Mouse (Mus musculus) brain, embryonic 14.5 days (tissue): ENCODE measurements around the gene Stra6. TPM values are rescaled to one million over a fixed set of nuclear protein-coding genes. Genes with fewer than 3 reads are reported as not detected.

Experiments
- DNase-seq: peaks from one replicate; pipeline ENCODE4 v3.0.0-alpha.2; 2011; ENCODE audit warnings: low read depth
- CTCF ChIP-seq: fragments of 200-500 bp; IDR thresholded peaks from 2 replicates; pipeline ENCODE4 v1.5.1; 2012; ENCODE audit warnings: inconsistent platforms, mild to moderate bottlenecking, moderate library complexity, borderline replicate concordance; ENCODE audit not compliant: insufficient read depth, insufficient read length; ENCODE audit errors: extremely low read depth
- POLR2A ChIP-seq: fragments of 200-500 bp; IDR thresholded peaks from 2 replicates; pipeline ENCODE4 v1.6.1; 2012; ENCODE audit warnings: mild to moderate bottlenecking, inconsistent platforms, borderline replicate concordance; ENCODE audit not compliant: poor library complexity, insufficient read depth, insufficient read length, severe bottlenecking; ENCODE audit errors: extremely low read depth
- polyA plus RNA-seq: library from polyadenylated mRNA; depleted of rRNA; stranded (reverse); fragments of >200 nt; gene quantifications from 2 replicates; pipeline ENCODE4 v1.2.3, GENCODE M21; 2012

The Stra6 gene
- polyA plus RNA-seq, 1 experiment: 18.6 TPM

DNA sequence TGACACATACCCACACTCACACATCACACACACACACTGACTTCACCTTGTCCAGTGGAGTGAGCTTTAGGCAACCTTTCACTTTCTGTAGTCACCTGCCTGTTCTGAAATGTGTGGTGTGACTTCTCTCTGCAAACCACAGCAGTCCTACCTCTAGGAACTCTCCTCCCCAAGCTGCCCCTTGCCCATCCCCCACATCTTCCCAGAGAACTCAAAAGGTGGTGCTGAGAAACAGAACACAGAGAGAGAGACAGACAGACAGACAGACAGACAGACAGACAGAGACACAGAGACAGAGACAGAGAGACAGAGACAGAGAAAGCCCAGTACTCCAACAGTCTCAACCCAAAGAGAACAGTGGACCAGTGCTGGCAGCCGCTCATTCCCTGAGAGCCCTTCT lies 132.1 kb downstream of the Stra6 start:
- no peak for DNase-seq
- TF ChIP-seq CTCF (no peak), POLR2A (no peak)

DNA sequence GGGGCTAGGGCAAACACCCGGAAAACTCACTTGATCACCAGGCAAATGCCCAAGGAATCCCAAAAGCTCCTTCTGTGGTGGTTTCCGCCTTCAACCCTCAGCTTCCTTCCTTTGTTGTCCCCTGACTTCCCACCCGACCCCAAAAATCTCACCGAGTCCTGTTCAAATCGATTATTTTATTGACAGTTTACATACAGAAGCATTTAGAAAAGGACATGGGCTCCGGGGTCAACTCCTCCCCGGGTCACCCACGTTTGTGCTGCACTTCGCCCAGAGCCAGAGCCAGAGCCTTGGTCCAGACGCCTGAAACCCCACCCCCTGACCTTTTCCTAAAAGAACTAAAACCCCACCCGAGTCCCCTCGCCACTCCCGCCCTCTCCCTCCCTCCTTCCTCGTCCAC lies 132.6 kb downstream of the Stra6 start:
- TF ChIP-seq CTCF (no peak), POLR2A (no peak)
- no peak for DNase-seq

DNA sequence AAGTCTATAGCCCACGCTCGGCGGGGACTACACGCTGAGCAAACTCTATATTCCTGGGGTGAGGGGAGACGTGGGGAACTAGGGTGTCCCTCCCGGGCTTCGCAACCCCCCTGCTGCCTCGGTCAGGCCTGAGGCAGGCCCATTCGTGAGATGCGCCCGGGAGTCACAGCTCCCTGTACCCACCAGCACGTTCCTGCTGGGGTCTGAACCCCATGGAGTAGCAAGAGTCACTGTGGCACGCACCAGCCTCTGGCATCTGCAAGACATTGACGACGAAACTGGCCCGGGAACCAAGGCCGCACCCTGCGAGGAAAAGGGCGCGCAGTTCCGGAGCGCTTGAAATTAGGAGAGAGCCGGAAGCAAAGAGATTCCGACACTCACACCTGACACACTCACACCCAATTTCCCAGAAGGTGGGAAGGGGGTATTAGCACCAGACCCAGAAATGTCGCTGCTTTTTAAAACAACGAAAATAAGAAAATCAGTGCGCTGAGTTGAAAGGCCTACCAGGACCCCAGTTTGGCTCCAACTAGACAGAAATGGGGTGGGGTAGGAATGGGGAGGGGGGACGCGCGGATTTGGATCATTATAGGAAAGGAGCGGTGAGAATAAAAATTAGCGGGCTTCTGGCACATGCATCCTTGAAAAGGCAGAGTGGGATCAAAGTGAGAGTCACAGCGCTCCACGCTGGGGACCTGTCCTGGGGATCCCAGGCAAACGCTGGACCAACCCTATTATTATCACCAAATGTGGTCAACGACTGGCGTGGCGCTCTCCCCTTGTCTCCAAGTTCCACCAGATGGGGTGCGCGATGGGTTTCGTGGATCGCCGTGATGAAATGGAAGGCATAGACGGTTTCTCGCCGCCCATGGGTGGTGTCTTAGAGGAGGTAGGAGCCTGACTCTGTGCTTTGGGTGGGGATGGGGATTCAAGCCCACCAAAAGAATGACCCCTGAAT lies 133.3 kb downstream of the Stra6 start:
- no peak for DNase-seq

DNA sequence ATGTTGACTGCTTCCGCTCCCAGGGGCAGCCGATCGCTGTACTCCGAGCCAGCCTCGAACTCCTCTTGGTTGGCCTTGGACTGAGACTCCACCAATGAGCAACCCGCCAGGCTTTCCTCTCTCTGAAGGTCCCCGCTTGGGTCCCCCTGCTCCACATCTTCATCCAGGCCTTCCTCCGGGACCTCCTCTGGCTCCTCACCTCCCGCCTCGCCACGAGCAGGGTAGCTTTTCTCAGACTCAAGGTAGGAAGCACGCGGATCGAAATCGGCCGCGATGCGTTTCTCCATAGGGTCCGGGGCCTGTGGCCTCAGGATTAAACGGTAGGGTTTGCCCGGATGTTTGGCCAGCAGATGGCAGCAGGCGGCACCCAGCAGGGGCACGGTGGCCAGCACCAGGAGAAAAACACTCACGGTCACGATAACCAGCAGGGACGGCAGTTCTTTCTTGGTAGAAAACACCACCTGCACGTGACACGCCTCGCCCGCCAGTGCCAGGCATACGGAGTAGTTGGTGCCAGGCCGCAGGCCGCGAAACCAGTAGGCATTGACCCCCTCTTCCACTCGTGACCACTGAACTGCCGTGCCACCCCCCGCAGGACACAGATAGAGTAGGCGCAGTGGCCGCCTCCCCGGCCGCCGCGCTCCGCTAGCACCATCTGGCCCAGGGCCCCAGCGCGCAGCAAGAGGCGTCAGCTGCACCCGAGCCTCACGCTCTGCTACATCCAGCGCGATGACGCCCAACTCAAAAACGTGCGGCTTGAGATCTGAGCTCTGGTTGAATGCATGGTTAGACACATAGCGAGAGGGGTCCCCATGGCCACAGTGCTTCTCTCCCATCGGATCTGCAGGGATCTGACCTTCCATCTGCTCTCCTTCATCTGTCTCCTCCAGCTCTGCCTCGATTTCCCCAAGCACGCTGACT lies 134.5 kb downstream of the Stra6 start:
- DNase-seq: peak; percentile 76
- TF ChIP-seq CTCF (peak; percentile 61), POLR2A (no peak)

More for the DNA sequence above, 133.3 kb downstream of the Stra6 start:
- TF ChIP-seq CTCF (no peak), POLR2A (no peak)

DNA sequence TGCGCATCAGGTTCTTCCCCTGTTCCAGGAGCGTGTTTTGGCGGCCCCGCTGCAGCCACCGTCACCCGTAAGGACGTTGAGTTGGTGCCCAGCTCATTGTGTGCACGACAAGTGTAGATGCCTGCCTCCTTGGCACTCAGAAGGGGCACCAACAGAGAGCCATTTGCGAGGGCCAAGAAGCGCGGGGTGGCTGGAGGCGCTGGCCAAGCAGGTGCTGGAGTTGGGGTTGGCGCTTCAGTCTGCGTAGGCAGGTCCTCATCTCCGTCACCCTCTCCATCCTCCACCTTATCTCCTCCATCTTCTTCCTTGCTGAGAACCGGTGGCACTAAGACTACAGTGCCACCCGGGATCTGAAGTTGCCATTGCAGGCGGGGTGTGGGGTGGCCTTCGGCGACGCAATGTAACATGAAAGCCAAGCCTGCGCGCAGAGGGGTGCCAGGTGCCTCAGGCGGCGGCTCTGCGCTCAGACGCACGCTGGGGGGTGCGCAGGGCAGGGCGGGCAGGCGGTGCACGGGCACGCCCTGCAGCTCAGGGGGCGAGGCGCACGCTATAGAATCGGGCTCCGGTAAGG lies 135.3 kb downstream of the Stra6 start:
- TF ChIP-seq CTCF (no peak), POLR2A (no peak)
- peak; percentile 63 for DNase-seq

DNA sequence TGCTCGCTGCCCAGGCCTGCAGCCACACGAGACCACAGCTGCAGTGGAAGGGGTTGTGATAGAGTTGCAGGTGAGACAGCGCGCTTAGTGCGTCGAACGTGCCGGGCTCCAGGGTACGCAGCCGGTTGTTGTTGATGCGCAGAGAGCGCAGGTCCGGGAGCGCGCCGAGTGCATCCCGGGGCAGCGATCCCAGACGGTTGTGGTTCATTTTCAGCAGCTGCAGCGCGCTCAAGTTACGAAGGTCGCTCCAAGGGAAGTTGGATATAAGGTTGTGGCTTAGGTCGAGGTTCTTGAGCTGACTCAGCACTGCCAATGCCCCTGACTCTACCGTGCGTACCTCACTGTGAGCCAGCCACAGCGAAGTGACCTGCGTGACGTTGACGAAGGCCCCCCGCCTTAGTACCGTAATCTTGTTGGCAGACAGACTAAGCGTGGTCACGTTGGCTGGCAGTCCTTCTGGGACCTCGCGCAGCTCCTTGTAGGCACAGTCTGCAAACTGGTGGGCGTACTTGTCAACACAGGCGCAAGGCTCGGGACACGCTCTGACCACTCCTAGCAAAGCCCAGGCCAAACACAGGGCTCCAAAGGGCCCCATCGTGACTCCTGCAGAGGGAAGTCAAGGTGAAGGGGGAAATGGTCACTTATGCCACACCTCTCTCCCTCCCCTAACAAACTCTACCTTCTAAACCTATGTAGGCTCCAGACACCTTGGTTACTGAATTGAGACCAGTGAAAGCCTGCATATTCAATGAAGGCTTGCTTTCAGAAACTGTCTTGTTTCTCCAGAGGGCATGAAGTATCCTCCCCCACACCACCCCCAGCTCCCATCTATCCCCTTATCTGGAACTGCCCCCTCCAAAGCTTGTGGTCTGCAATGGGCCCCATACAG lies 136.0 kb downstream of the Stra6 start:
- DNase-seq: peak; percentile 67

DNA sequence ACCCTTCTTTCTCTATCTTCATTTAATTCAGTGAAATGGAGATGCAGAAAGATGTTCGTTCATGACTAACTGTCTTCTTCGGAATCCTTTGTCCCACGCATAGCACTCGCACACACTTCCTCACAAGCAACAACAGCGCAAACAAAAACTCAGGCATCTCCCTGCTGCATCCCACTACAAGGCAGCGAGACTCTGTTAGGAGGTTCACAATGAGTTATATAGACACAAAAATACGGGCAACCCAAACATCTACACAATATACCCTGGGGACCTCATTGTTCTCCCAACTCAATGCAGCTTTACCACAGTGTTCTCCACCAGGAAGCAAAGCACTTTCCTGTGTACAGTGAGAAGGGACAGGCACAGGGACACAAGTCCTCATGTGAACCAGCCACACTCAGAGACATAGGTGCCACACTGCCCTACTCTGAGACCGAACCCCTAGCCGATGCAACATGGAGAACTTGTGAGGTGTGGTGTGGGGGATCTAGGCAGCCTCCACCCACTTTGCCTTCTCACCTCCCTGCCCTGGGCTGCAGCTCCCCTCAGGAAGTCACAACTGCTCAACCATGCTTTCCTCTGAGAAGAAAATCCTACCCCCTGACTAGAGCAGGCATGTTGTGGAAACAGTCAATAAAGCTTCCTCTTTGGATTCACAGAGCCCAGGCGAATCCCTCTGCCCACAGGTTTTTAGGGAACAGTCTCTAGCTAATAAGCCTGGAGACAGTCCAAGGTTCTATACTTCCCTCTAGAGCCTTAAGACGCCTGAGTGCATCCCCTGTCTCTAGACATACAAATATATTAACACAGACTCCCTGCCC lies 136.9 kb downstream of the Stra6 start:
- TF ChIP-seq CTCF (no peak), POLR2A (no peak)
- no peak for DNase-seq

More for the DNA sequence above, 136.0 kb downstream of the Stra6 start:
- no peak for TF ChIP-seq POLR2A
- TF ChIP-seq CTCF: no peak

DNA sequence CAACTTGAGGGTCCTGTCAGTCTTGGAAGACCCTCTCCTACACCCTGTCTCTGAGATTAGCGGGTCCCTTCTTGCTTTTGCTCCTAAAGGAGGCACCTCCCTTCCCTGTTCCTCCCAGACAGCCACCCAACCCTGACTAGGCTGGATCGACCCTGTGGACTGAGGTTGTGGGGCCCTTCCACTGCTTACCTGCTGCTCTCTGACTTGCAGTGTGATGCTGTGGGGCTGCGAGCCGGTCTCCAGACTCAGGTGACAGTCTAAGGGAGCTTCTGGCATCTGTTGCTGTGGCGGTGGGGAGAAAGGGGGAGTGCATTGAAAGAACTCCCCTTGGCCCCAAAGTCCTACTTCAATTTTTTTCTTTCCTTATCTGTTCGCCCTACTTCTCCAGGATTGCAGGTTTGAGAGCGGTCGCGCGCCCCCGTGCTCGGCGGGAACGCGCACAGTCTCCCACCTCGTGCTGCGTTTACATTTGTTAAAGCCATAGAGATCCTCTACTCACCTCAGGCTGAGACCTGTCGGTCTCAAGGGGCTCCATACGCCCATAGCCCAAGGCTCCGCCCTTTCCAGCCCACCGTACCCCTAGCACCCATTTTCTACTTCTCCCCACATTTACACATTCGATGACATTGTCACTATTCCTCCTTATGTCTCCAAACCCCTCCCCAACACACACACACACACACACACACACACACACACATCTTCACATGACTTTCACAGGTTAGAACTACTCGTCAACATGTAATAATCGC lies 137.7 kb downstream of the Stra6 start:
- peak; percentile 77 for DNase-seq
- no peak for TF ChIP-seq CTCF
- no peak for TF ChIP-seq POLR2A

DNA sequence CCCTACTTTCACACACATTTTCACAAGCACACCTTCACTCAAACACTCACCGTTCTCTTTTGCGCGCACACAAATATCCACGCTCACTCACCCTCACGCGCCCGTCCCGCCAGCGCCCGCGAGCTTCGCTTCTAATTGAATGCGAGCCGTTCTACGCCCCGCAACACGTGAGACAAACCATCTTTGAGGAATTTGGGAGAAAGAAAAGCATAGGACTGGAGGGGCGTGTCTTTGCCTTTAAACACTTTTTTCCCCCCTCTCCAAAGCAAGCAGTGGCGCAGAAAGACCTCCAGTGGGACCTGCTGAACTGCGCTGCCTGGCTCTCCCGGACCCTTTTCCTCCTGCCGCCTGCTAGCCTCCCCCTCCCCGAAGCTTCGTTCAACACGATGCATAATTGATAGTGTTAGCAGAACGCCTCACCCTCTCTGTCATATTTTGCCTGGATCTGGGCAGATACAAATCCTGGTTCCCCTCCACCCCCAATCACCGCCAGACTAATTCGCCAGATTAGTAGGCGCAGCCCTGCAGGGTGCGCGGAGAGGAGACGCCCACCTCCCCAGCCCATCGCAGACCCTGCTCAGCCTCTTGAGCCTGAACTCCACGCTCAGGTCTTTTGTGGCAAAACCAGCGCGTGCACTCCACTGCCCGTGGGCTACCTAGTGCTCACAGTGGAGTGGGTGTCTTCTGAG lies 138.4 kb downstream of the Stra6 start:
- no peak for TF ChIP-seq CTCF
- no peak for TF ChIP-seq POLR2A
- DNase-seq: peak; percentile 81
